Mouse (Mus musculus) erythroblast, embryonic 14.5 days (primary cell): Measurements from ENCODE around the gene Fam117a. TPM values are rescaled to one million over a fixed set of nuclear protein-coding genes. Genes with fewer than 3 reads are reported as not detected.

Experiments used
- H3K27me3 ChIP-seq: 2 replicates; pipeline ENCODE4 v1.6.1; 2012; ENCODE audit warnings: inconsistent platforms; ENCODE audit not compliant: control insufficient read depth
- H3K36me3 ChIP-seq: 2 replicates; pipeline ENCODE4 v1.6.1; 2012; ENCODE audit warnings: mild to moderate bottlenecking, inconsistent platforms; ENCODE audit not compliant: control insufficient read depth
- H3K4me1 ChIP-seq: 2 replicates; pipeline ENCODE4 v1.6.1; 2012; ENCODE audit warnings: inconsistent platforms; ENCODE audit not compliant: control insufficient read depth
- H3K4me3 ChIP-seq: replicated peaks from 2 replicates; pipeline ENCODE3; 2012; ENCODE audit warnings: moderate library complexity, mild to moderate bottlenecking, inconsistent platforms
- H3K9me3 ChIP-seq: 2 replicates; pipeline ENCODE4 v1.6.1; 2012; ENCODE audit warnings: low read length, inconsistent platforms, mixed read lengths; ENCODE audit not compliant: control insufficient read depth
- GATA1 ChIP-seq: IDR thresholded peaks from 2 replicates; pipeline ENCODE4 v1.6.1; 2012; ENCODE audit warnings: low read length, inconsistent platforms, mixed read lengths
- TAL1 ChIP-seq: IDR thresholded peaks from 3 replicates; pipeline ENCODE4 v1.6.1; 2012; ENCODE audit warnings: low read length, inconsistent platforms, mixed read lengths
- polyA plus RNA-seq: library from polyadenylated mRNA; stranded (reverse); fragments of >175 nt; gene quantifications from 2 replicates; pipeline ENCODE4 v1.2.3, GENCODE M21; 2012

Gene Fam117a
- polyA plus RNA-seq, 1 experiment = 184 TPM

GRCm38 (mm10) chr11:95309510-95310006 lies 27.3 kb upstream of the Fam117a start:
- H3K4me1 ChIP-seq = peaks cover 59% of the 10 kb centered on the region
- H3K27me3 ChIP-seq = no peaks in the 10 kb centered on the region
- TF ChIP-seq GATA1 (no peak), TAL1 (no peak)

GRCm38 (mm10) chr11:95310007-95310647 lies 26.7 kb upstream of the Fam117a start, which contains the start of gene Kat7:
TSS of gene Kat7 (minus strand) at chr11:95310246.
- TF ChIP-seq TAL1 = no peak
- TF ChIP-seq GATA1 = no peak
- peak within 1 kb of the TSS; percentile 79 for H3K4me3 ChIP-seq
- H3K27me3 ChIP-seq = no peaks in the 10 kb centered on the region
- H3K9me3 ChIP-seq = no peaks in the 10 kb centered on the region
- H3K36me3 ChIP-seq = peaks cover 35% of the 10 kb centered on the region
- peaks cover 65% of the 10 kb centered on the region for H3K4me1 ChIP-seq

More at GRCm38 (mm10) chr11:95309510-95310006, 27.3 kb upstream of the Fam117a start:
- Histone ChIP-seq H3K36me3 (peaks cover 40% of the 10 kb centered on the region), H3K9me3 (no peaks in the 10 kb centered on the region), H3K4me3 (peak overlapping the region; percentile 79)

- Histone ChIP-seq H3K27me3 (no peaks in the 10 kb centered on the region), H3K4me1 (peaks cover 67% of the 10 kb centered on the region), H3K36me3 (peaks cover 28% of the 10 kb centered on the region), H3K4me3 (peak overlapping the region; percentile 79), H3K9me3 (no peaks in the 10 kb centered on the region)
- TF ChIP-seq TAL1 (no peak), GATA1 (peak; percentile 48; the same call in 1 of the 2 replicates)
These were observed 26.0 kb upstream of the Fam117a start for GRCm38 (mm10) chr11:95310648-95311424.

GRCm38 (mm10) chr11:95311425-95311807 lies 25.4 kb upstream of the Fam117a start:
- H3K9me3 ChIP-seq = no peaks in the 10 kb centered on the region
- H3K36me3 ChIP-seq = peaks cover 22% of the 10 kb centered on the region
- H3K4me3 ChIP-seq = peak overlapping the region; percentile 79
- peaks cover 67% of the 10 kb centered on the region for H3K4me1 ChIP-seq
- no peaks in the 10 kb centered on the region for H3K27me3 ChIP-seq
- TF ChIP-seq GATA1 (no peak), TAL1 (no peak)

GRCm38 (mm10) chr11:95315215-95315955 lies 21.4 kb upstream of the Fam117a start:
- H3K27me3 ChIP-seq = no peaks in the 10 kb centered on the region
- TF ChIP-seq GATA1 = no peak
- TF ChIP-seq TAL1 = no peak
- no peaks in the 10 kb centered on the region for H3K9me3 ChIP-seq
- no peak overlapping the region for H3K4me3 ChIP-seq
- H3K4me1 ChIP-seq = peaks cover 81% of the 10 kb centered on the region
- H3K36me3 ChIP-seq = peaks cover 13% of the 10 kb centered on the region

- Histone ChIP-seq H3K4me1 (peaks cover 83% of the 10 kb centered on the region), H3K4me3 (peak overlapping the region; percentile 32), H3K36me3 (peaks cover 14% of the 10 kb centered on the region), H3K27me3 (no peaks in the 10 kb centered on the region), H3K9me3 (no peaks in the 10 kb centered on the region)
- TF ChIP-seq TAL1 (no peak), GATA1 (no peak; the same call in 1 of the 2 replicates)
These were observed 18.7 kb upstream of the Fam117a start for GRCm38 (mm10) chr11:95318116-95318515.

GRCm38 (mm10) chr11:95319506-95319905 lies 17.3 kb upstream of the Fam117a start:
- Histone ChIP-seq H3K27me3 (no peaks in the 10 kb centered on the region), H3K36me3 (peaks cover 13% of the 10 kb centered on the region), H3K4me1 (peaks cover 78% of the 10 kb centered on the region), H3K9me3 (no peaks in the 10 kb centered on the region), H3K4me3 (no peak overlapping the region)
- TF ChIP-seq GATA1 (no peak), TAL1 (no peak)

- Histone ChIP-seq H3K27me3 (no peaks in the 10 kb centered on the region), H3K36me3 (peaks cover 13% of the 10 kb centered on the region), H3K4me1 (peaks cover 75% of the 10 kb centered on the region), H3K4me3 (peak overlapping the region; percentile 43), H3K9me3 (no peaks in the 10 kb centered on the region)
- TF ChIP-seq GATA1 = no peak
- no peak for TF ChIP-seq TAL1
These were observed 16.8 kb upstream of the Fam117a start for GRCm38 (mm10) chr11:95320010-95320409.
